Mouse (Mus musculus): ENCODE results near the gene Nudt3.

GRCm38 (mm10) chr17:27622611-27623359 is 510 bp downstream of the Nudt3 start:
- TF ChIP-seq EP300 (optimal IDR thresholded peaks at IDR 0.05) (no peak), CTCF (IDR thresholded peaks at IDR 0.05; ENCODE audit: low read depth) (no peak)
